Mouse (Mus musculus) MEL (cell line): ENCODE measurements at regions not wholly inside any gene's neighbourhood (a gene's known extent, or its start where the extent isn't known, plus 50 kb on each side); places are given as distances from the start of the nearest gene placed in this dataset.

Experiments used
- CTCF ChIP-seq, 3 experiments: IDR thresholded peaks in 2 of 3; conservative IDR thresholded peaks in 1 of 3; 2 replicates each; pipeline ENCODE4 v1.5.1; 2011 to 2012; ENCODE audit warnings: low read length in 3 of 3, low read depth in 2 of 3, mild to moderate bottlenecking in 2 of 3, improper control_type of control experiment in 1 of 3, inconsistent platforms in 1 of 3, mixed read lengths in 1 of 3, moderate library complexity in 1 of 3; ENCODE audit not compliant: control insufficient read depth in 1 of 3, insufficient read depth in 1 of 3, poor library complexity in 1 of 3, severe bottlenecking in 1 of 3
- ETS1 ChIP-seq: IDR thresholded peaks from 2 replicates; pipeline ENCODE4 v1.6.1; 2012; ENCODE audit warnings: low read depth, mild to moderate bottlenecking, inconsistent platforms, low read length, improper control_type of control experiment, moderate library complexity
- GABPA ChIP-seq: IDR thresholded peaks from 2 replicates; pipeline ENCODE4 v1.6.1; 2012; ENCODE audit warnings: low read depth, mild to moderate bottlenecking, inconsistent platforms, low read length, improper control_type of control experiment, moderate library complexity
- TAL1 ChIP-seq: IDR thresholded peaks from 2 replicates; pipeline ENCODE4 v1.6.1; 2012; ENCODE audit warnings: mild to moderate bottlenecking, inconsistent platforms, low read length, moderate library complexity, mixed read lengths

GRCm38 (mm10) chr1:51643640-51644039 is 165.4 kb upstream of the Nabp1 start:
- TF ChIP-seq CTCF (IDR thresholded peaks at IDR 0.05 in 2 of 3, conservative IDR thresholded peaks at IDR 0.05 in 1 of 3; ENCODE audit: control insufficient read depth in 1 of 3, insufficient read depth in 1 of 3, low read depth in 2 of 3, low read length in 3 of 3, poor library complexity in 1 of 3, severe bottlenecking in 1 of 3) (no peak), TAL1 (no peak), ETS1 (no peak), GABPA (no peak)
